Mouse (Mus musculus) liver, postnatal 0 days (tissue): ENCODE results near the gene Mrpl45. TPM values are rescaled to one million over a fixed set of nuclear protein-coding genes. Genes with fewer than 3 reads are reported as not detected.

Source experiments
- ATAC-seq: fragments of 200-750 bp; cut with Nextera tagmentation; 2 replicates; pipeline ENCODE4 v1.8.0; 2017; ENCODE audit warnings: mild to moderate bottlenecking, moderate library complexity
- DNase-seq: peaks from one replicate; pipeline ENCODE4 v3.0.0-alpha.2; 2016
- H3K27ac ChIP-seq: fragments of 300-500 bp; sonication (generic); 2 replicates; pipeline ENCODE4 v1.5.1; 2014; ENCODE audit warnings: antibody characterized with exemption, moderate library complexity, mild to moderate bottlenecking, low read depth
- H3K27me3 ChIP-seq: fragments of 300-500 bp; sonication (generic); 2 replicates; pipeline ENCODE4 v1.6.1; 2014; ENCODE audit warnings: low read length, control low read depth, mixed read lengths; ENCODE audit not compliant: insufficient read depth
- H3K36me3 ChIP-seq: fragments of 300-500 bp; sonication (generic); replicated peaks from 2 replicates; pipeline ENCODE4 v1.6.1; 2014; ENCODE audit warnings: mild to moderate bottlenecking, control low read depth, low read length, moderate library complexity, mixed read lengths; ENCODE audit not compliant: insufficient read depth
- H3K4me1 ChIP-seq: fragments of 300-500 bp; sonication (generic); 2 replicates; pipeline ENCODE4 v1.6.1; 2014; ENCODE audit warnings: antibody characterized with exemption, mild to moderate bottlenecking, control low read depth; ENCODE audit not compliant: insufficient read depth
- H3K4me2 ChIP-seq: fragments of 300-500 bp; sonication (generic); 2 replicates; pipeline ENCODE4 v1.6.1; 2014; ENCODE audit warnings: low read depth, mild to moderate bottlenecking, low read length, moderate library complexity, mixed read lengths
- H3K4me3 ChIP-seq: fragments of 300-500 bp; sonication (generic); 2 replicates; pipeline ENCODE4 v1.5.1; 2014; ENCODE audit warnings: low read depth, low read length
- H3K9ac ChIP-seq: fragments of 300-500 bp; sonication (generic); replicated peaks from 2 replicates; pipeline ENCODE4 v1.6.1; 2014; ENCODE audit warnings: mild to moderate bottlenecking, moderate library complexity
- H3K9me3 ChIP-seq: fragments of 300-500 bp; sonication (generic); 2 replicates; pipeline ENCODE4 v1.6.1; 2016; ENCODE audit warnings: mild to moderate bottlenecking, control low read depth, low read length, mixed read lengths
- CTCF ChIP-seq: sonication (generic); IDR thresholded peaks from 2 replicates; pipeline ENCODE4 v1.5.1; 2016; ENCODE audit warnings: antibody characterized with exemption, low read depth
- EP300 ChIP-seq: IDR thresholded peaks from 2 replicates; pipeline ENCODE4 v1.6.1; 2016; ENCODE audit warnings: antibody characterized with exemption, low read depth, mild to moderate bottlenecking
- WGBS: fragments of 180-500 bp; shearing (Covaris S2); extraction: QIAGEN DNeasy Blood & Tissue Kit; methylation state at CpG from one replicate; pipeline ENCODE4 v1.1.7; 2014; ENCODE audit not compliant: insufficient replicate concordance; 5-methylcytosine and 5-hydroxymethylcytosine counted together
- polyA plus RNA-seq: library from polyadenylated mRNA; unstranded; fragments of >200 nt; fragmentation: Nextera tagmentation; extraction: Ambion mirVana; gene quantifications from 2 replicates; pipeline ENCODE4 v1.2.1, GENCODE M21; 2015

Gene Mrpl45
- polyA plus RNA-seq, 1 experiment from 2014 or later: 19.8 TPM

GRCm38 (mm10) chr11:97334400-97334799, 18.9 kb downstream of the Mrpl45 start:
- no peak overlapping the region for H3K4me3 ChIP-seq
- H3K4me1 ChIP-seq: peaks cover 10% of the 10 kb centered on the region
- H3K9me3 ChIP-seq: no peaks in the 10 kb centered on the region
- H3K36me3 ChIP-seq: no peaks in the 10 kb centered on the region
- DNase-seq (no peak), ATAC-seq (no peak)
- WGBS: 77% methylated on average over 9 of the region's 9 CpGs
- no peak overlapping the region for H3K4me2 ChIP-seq
- no peak overlapping the region for H3K27ac ChIP-seq
- TF ChIP-seq CTCF (no peak), EP300 (no peak)
- H3K27me3 ChIP-seq: no peaks in the 10 kb centered on the region
- no peak overlapping the region for H3K9ac ChIP-seq

DNA sequence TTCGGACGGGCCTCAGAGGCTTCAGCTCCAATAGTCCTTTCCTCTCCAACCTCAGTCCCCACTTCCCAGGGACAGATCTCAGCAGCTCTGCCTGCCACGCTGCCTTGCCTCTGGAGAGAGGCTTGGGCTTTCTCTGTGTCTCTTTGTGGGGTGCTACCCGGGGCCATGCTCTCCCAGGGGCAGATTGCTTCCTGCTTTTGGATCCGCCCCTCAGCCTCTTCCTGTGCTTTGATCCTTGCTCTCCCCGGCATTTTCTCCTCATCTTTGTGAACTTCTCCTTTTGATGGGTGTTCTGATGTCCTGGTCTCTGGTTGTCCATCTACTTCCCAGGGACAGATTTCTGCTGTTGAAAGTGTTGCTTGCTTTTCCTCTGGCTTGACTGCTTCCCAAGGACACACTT, 20.7 kb downstream of the Mrpl45 start:
- Histone ChIP-seq H3K9ac (no peak overlapping the region), H3K9me3 (no peaks in the 10 kb centered on the region), H3K4me1 (peaks cover 10% of the 10 kb centered on the region), H3K27me3 (0 out of 2 replicates have a peak, but pooled peaks cover 3% of the 10 kb centered on the region), H3K4me3 (no peak overlapping the region), H3K27ac (no peak overlapping the region), H3K36me3 (no peaks in the 10 kb centered on the region), H3K4me2 (no peak overlapping the region)
- DNase-seq (no peak), ATAC-seq (no peak)
- 33% methylated on average over 6 of the region's 6 CpGs for WGBS
- TF ChIP-seq CTCF: no peak
- no peak for TF ChIP-seq EP300

- no peak overlapping the region for H3K9ac ChIP-seq
- no peaks in the 10 kb centered on the region for H3K36me3 ChIP-seq
- no peak overlapping the region for H3K27ac ChIP-seq
- no peaks in the 10 kb centered on the region for H3K9me3 ChIP-seq
- ATAC-seq (no peak), DNase-seq (no peak)
- 63% methylated on average over 14 of the region's 14 CpGs for WGBS
- H3K4me1 ChIP-seq: peaks cover 10% of the 10 kb centered on the region
- 0 out of 2 replicates have a peak, but pooled peaks cover 3% of the 10 kb centered on the region for H3K27me3 ChIP-seq
- H3K4me3 ChIP-seq: no peak overlapping the region
- TF ChIP-seq EP300: no peak
- TF ChIP-seq CTCF: no peak
- no peak overlapping the region for H3K4me2 ChIP-seq
Measured at GRCm38 (mm10) chr11:97336751-97337345, 21.3 kb downstream of the Mrpl45 start.

GRCm38 (mm10) chr11:97337363-97337762, 21.8 kb downstream of the Mrpl45 start:
- 0 out of 2 replicates have a peak, but pooled peaks cover 3% of the 10 kb centered on the region for H3K27me3 ChIP-seq
- WGBS: 72% methylated on average over 12 of the region's 12 CpGs
- TF ChIP-seq CTCF (no peak), EP300 (no peak)

GRCm38 (mm10) chr11:97338302-97338976, 22.9 kb downstream of the Mrpl45 start:
- no peak overlapping the region for H3K27ac ChIP-seq
- no peak overlapping the region for H3K4me2 ChIP-seq
- 60% methylated on average over 21 of the region's 21 CpGs for WGBS
- no peak overlapping the region for H3K9ac ChIP-seq
- no peak for TF ChIP-seq CTCF
- no peak for TF ChIP-seq EP300
- H3K4me3 ChIP-seq: no peak overlapping the region
- H3K36me3 ChIP-seq: no peaks in the 10 kb centered on the region
- H3K4me1 ChIP-seq: peaks cover 5% of the 10 kb centered on the region
- DNase-seq: no peak
- H3K27me3 ChIP-seq: 0 out of 2 replicates have a peak, but pooled peaks cover 3% of the 10 kb centered on the region
- no peaks in the 10 kb centered on the region for H3K9me3 ChIP-seq
- ATAC-seq: no peak

More at GRCm38 (mm10) chr11:97337363-97337762, 21.8 kb downstream of the Mrpl45 start:
- Histone ChIP-seq H3K9me3 (no peaks in the 10 kb centered on the region), H3K4me1 (peaks cover 10% of the 10 kb centered on the region), H3K27ac (no peak overlapping the region), H3K4me2 (no peak overlapping the region), H3K9ac (no peak overlapping the region), H3K36me3 (no peaks in the 10 kb centered on the region), H3K4me3 (no peak overlapping the region)
- DNase-seq: no peak
- no peak for ATAC-seq

GRCm38 (mm10) chr11:97338977-97339315, 23.4 kb downstream of the Mrpl45 start:
- DNase-seq: no peak
- Histone ChIP-seq H3K27ac (no peak overlapping the region), H3K36me3 (no peaks in the 10 kb centered on the region), H3K9me3 (no peaks in the 10 kb centered on the region), H3K4me3 (no peak overlapping the region), H3K27me3 (0 out of 2 replicates have a peak, but pooled peaks cover 3% of the 10 kb centered on the region), H3K9ac (no peak overlapping the region), H3K4me1 (peaks cover 4% of the 10 kb centered on the region), H3K4me2 (no peak overlapping the region)
- no peak for ATAC-seq
- 51% methylated on average over 17 of the region's 17 CpGs for WGBS
- TF ChIP-seq CTCF (no peak), EP300 (no peak)
